Mouse (Mus musculus): ENCODE results near the gene Gm10964.

The Gm10964 gene

GRCm38 (mm10) chr3:103734696-103735519, 4.3 kb upstream of the Gm10964 start:
- DNase-seq: no peak

GRCm38 (mm10) chr3:103735776-103736600, 3.2 kb upstream of the Gm10964 start:
- no peak for DNase-seq

- DNase-seq: peak; percentile 45
Observed at GRCm38 (mm10) chr3:103737061-103737754, 2.0 kb upstream of the Gm10964 start.

GRCm38 (mm10) chr3:103737778-103738571, 1.2 kb upstream of the Gm10964 start, which contains the start of gene Olfml3:
Olfml3 (minus strand) TSS chr3:103738001.
- DNase-seq: peak; percentile 91

- no peak for DNase-seq
Observed at GRCm38 (mm10) chr3:103740342-103740741, 1.2 kb downstream of the Gm10964 start.

GRCm38 (mm10) chr3:103743208-103743607, 4.0 kb downstream of the Gm10964 start:
- DNase-seq: no peak

- DNase-seq: no peak
Observed at GRCm38 (mm10) chr3:103745001-103745770, 6.0 kb downstream of the Gm10964 start.

GRCm38 (mm10) chr3:103746711-103747110, 7.5 kb downstream of the Gm10964 start:
- DNase-seq: no peak

GRCm38 (mm10) chr3:103751558-103751957, 12.4 kb downstream of the Gm10964 start:
- no peak for DNase-seq

- no peak for DNase-seq
Observed at GRCm38 (mm10) chr3:103755351-103755750, 16.2 kb downstream of the Gm10964 start.

GRCm38 (mm10) chr3:103756920-103757319, 17.8 kb downstream of the Gm10964 start:
- DNase-seq: no peak

GRCm38 (mm10) chr3:103758456-103758855, 19.3 kb downstream of the Gm10964 start:
- no peak for DNase-seq

GRCm38 (mm10) chr3:103759261-103759970, 20.2 kb downstream of the Gm10964 start:
- DNase-seq: no peak

- DNase-seq: no peak
Observed at GRCm38 (mm10) chr3:103766789-103767188, 27.6 kb downstream of the Gm10964 start.

- peak; percentile 94 for DNase-seq
Observed at GRCm38 (mm10) chr3:103771531-103772130, 32.5 kb downstream of the Gm10964 start.

GRCm38 (mm10) chr3:103772846-103773245, 33.7 kb downstream of the Gm10964 start:
- no peak for DNase-seq

- DNase-seq: no peak
Observed at GRCm38 (mm10) chr3:103773508-103773907, 34.3 kb downstream of the Gm10964 start.

GRCm38 (mm10) chr3:103774009-103774408, 34.8 kb downstream of the Gm10964 start:
- no peak for DNase-seq

GRCm38 (mm10) chr3:103777940-103778339, 38.8 kb downstream of the Gm10964 start:
- peak; percentile 81 for DNase-seq

GRCm38 (mm10) chr3:103778660-103779059, 39.5 kb downstream of the Gm10964 start:
- no peak for DNase-seq

Data from cerebellum, adult 9-10 months (tissue).